Mouse (Mus musculus): Measurements from ENCODE around the gene Ggt5.

GRCm38 (mm10) chr10:75573181-75573580 is 16.0 kb upstream of the Ggt5 start:
- TF ChIP-seq POLR2A (IDR thresholded peaks at IDR 0.05; ENCODE audit: insufficient read depth, low read depth, low read length) (no peak), CTCF (IDR thresholded peaks at IDR 0.05) (no peak)
